Mouse (Mus musculus): Measurements from ENCODE around the gene Trp53rka.
A peak's percentile ranks its signal among the peaks of the same experiment; 100 is the strongest.
"Not testable (repeated sequence)": the region's sequence is repeated elsewhere in the genome, so short reads cannot be mapped to it uniquely, and the experiment has no call there.

The Trp53rka gene

DNA sequence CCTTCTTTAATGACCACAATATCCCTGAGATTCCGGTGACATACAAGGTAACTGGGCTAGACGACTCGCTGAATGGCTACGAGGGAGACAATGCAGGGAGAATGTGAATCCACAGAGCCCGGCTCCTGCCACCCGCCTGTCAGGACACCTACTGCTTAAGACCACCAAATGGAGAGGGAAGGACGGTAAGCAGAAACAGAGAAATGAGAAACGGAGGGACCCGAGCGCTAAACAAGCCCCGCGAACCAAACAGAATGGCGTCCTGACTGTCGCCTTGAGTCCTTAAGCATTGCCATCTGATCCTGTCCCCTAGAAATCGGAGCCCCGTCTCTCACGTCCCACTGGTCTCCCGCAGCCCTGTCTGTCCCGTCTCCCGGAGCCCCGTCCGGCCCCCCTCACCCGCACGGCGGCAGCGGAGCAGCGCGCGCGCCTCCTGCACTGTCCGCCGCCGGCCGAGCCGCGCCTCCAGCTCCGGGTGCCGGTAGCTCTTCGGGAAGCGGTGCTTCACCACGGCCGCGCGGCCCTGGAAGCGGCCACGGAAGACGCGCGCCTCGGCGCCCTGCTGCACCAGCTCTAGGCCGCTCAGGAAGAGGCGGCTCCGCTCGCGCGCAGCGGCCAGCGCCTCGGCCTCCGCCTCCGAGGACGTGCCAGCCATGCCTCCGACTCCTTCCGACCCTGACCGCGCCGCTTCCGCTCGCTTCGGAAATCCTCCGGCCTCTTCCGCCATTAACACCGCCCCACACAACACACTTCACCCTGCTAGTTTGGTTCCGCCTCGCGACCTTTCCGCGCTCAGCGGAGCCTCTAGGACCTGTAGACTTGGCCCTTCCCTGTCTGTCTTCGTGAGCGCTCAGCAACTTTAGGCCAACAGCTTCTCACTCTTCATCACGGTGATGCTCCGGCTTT lies at the start of gene Trp53rka:
TSS of gene Trp53rka (minus strand) at position 677 of the 906 bp plus-strand sequence.
- H3K27me3 ChIP-seq (ENCODE audit: insufficient read depth, low read length) = peaks cover 16% of the 10 kb centered on the region
- peak within 1 kb of the TSS; percentile 88 for H3K4me3 ChIP-seq (replicated peaks; ENCODE audit: low read length)
- peaks cover 26% of the 10 kb centered on the region for H3K4me1 ChIP-seq (replicated peaks; ENCODE audit: low read depth, low read length)
- 0 out of 2 replicates have a peak, but pooled peaks cover 4% of the 10 kb centered on the region for H3K9me3 ChIP-seq (ENCODE audit: low read length)
- no peak for TF ChIP-seq POU5F1 (IDR thresholded peaks at IDR 0.05; ENCODE audit: borderline replicate concordance, low read length)
- no peak for TF ChIP-seq NANOG (IDR thresholded peaks at IDR 0.05; ENCODE audit: borderline replicate concordance, low read length)
- no peak for TF ChIP-seq CTCF (conservative IDR thresholded peaks at IDR 0.05; ENCODE audit: low read length)
- H3K36me3 ChIP-seq (ENCODE audit: insufficient read depth, low read length) = peaks cover 33% of the 10 kb centered on the region

DNA sequence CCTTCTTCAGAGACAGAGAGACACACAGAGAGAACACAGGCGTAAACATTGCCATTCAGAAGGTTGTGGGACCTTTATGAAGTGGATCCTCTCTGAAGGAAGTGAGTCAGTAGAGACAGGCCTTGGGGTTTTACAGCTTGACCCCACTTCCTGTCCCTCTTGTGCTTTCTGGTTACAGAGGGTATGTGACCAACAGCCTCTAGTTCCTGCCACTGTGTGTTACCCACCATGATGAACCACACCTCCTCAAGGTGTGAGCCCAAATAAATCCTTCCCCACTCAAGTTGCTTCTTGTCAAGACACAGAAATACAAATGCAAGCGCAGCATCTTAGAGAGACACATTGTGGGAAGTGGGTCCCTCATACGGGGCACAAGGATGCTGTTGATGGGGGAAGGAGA lies 47.9 kb upstream of the Trp53rka start:
- Histone ChIP-seq H3K27me3 (ENCODE audit: insufficient read depth, low read length) (peaks cover 37% of the 10 kb centered on the region), H3K9me3 (ENCODE audit: low read length) (peaks cover 5% of the 10 kb centered on the region; the same call in 1 of the 2 replicates), H3K36me3 (ENCODE audit: insufficient read depth, low read length) (no peaks in the 10 kb centered on the region), H3K4me3 (replicated peaks; ENCODE audit: low read length) (no peak overlapping the region), H3K4me1 (replicated peaks; ENCODE audit: low read depth, low read length) (peaks cover 10% of the 10 kb centered on the region)
- TF ChIP-seq POU5F1 (IDR thresholded peaks at IDR 0.05; ENCODE audit: borderline replicate concordance, low read length) (no peak), CTCF (conservative IDR thresholded peaks at IDR 0.05; ENCODE audit: low read length) (no peak), NANOG (IDR thresholded peaks at IDR 0.05; ENCODE audit: borderline replicate concordance, low read length) (no peak)

DNA sequence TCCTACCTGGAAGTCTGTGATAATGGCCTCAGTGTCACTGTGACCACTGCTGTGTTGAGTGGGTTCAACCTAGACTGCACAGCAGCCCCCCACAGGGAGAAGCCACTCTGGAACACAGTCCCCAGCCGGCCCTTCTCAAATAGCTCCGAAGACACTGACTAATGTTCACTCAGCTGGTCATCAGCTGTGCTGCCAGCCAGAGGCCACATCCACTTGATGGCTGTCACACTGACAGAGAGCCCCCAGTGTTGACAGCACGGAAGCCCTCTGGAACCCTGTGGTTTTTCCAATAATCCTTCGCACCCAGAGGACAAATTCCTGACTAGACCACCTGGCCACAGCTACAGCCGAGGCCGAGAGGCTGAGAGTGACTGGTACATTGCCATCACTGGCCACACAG lies 40.7 kb upstream of the Trp53rka start:
- H3K27me3 ChIP-seq (ENCODE audit: insufficient read depth, low read length) = peaks cover 16% of the 10 kb centered on the region; the same call in 1 of the 2 replicates
- TF ChIP-seq NANOG (IDR thresholded peaks at IDR 0.05; ENCODE audit: borderline replicate concordance, low read length) (no peak), CTCF (conservative IDR thresholded peaks at IDR 0.05; ENCODE audit: low read length) (no peak), POU5F1 (IDR thresholded peaks at IDR 0.05; ENCODE audit: borderline replicate concordance, low read length) (no peak)
- no peak overlapping the region for H3K4me3 ChIP-seq (replicated peaks; ENCODE audit: low read length)
- H3K36me3 ChIP-seq (ENCODE audit: insufficient read depth, low read length) = no peaks in the 10 kb centered on the region
- no peaks in the 10 kb centered on the region for H3K4me1 ChIP-seq (replicated peaks; ENCODE audit: low read depth, low read length)
- peaks cover 5% of the 10 kb centered on the region; the same call in 1 of the 2 replicates for H3K9me3 ChIP-seq (ENCODE audit: low read length)

DNA sequence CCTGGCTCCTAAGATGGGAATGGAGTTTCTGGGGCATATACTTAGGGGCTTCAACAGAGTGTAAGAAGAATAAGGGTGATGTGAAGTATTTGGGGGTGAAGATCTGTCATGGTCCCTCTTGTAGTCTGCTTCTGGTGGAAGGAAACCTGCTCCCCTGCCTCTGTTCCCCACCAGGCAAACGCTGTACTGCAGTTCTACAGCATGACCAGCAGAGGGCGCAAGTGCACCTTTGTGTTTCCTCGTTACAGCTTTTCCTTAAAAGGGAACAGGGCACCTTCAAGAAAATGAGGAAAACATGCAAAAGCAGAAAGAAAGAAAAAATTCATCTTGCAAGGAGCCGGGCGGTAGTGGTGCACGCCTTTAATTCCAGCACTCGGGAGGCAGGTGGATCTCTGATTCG lies 36.0 kb upstream of the Trp53rka start:
- no peaks in the 10 kb centered on the region for H3K36me3 ChIP-seq (ENCODE audit: insufficient read depth, low read length)
- TF ChIP-seq POU5F1 (IDR thresholded peaks at IDR 0.05; ENCODE audit: borderline replicate concordance, low read length) (no peak), CTCF (conservative IDR thresholded peaks at IDR 0.05; ENCODE audit: low read length) (peak; percentile 96), NANOG (IDR thresholded peaks at IDR 0.05; ENCODE audit: borderline replicate concordance, low read length) (no peak)

DNA sequence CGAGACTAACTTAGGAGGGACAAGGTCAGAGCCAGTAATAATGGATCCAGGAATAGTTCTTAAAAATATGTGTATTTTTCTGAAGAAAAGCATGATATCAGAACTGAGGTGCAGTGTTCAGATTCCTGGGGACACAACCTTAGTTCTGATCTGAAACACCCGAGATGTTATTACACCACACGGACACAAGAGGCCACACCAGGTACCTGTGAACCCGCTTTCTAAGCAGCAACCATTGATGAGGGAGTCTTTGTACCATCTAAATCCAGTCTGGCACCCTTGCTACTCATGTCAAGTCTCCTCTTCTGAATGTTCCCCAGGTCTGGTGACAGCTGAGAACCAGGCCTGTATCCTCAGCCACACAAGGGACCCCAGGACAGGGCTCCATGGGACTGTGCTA lies 32.5 kb upstream of the Trp53rka start:
- Histone ChIP-seq H3K36me3 (ENCODE audit: insufficient read depth, low read length) (no peaks in the 10 kb centered on the region), H3K9me3 (ENCODE audit: low read length) (peaks cover 12% of the 10 kb centered on the region), H3K27me3 (ENCODE audit: insufficient read depth, low read length) (peaks cover 42% of the 10 kb centered on the region), H3K4me3 (replicated peaks; ENCODE audit: low read length) (no peak overlapping the region), H3K4me1 (replicated peaks; ENCODE audit: low read depth, low read length) (0 out of 2 replicates have a peak, but pooled peaks cover under 1% of the 10 kb centered on the region)
- TF ChIP-seq CTCF (conservative IDR thresholded peaks at IDR 0.05; ENCODE audit: low read length) = peak; percentile 24
- TF ChIP-seq NANOG (IDR thresholded peaks at IDR 0.05; ENCODE audit: borderline replicate concordance, low read length) = no peak

More for the DNA sequence above, 36.0 kb upstream of the Trp53rka start:
- Histone ChIP-seq H3K4me3 (replicated peaks; ENCODE audit: low read length) (no peak overlapping the region), H3K27me3 (ENCODE audit: insufficient read depth, low read length) (peaks cover 25% of the 10 kb centered on the region), H3K4me1 (replicated peaks; ENCODE audit: low read depth, low read length) (no peaks in the 10 kb centered on the region), H3K9me3 (ENCODE audit: low read length) (no peaks in the 10 kb centered on the region)

DNA sequence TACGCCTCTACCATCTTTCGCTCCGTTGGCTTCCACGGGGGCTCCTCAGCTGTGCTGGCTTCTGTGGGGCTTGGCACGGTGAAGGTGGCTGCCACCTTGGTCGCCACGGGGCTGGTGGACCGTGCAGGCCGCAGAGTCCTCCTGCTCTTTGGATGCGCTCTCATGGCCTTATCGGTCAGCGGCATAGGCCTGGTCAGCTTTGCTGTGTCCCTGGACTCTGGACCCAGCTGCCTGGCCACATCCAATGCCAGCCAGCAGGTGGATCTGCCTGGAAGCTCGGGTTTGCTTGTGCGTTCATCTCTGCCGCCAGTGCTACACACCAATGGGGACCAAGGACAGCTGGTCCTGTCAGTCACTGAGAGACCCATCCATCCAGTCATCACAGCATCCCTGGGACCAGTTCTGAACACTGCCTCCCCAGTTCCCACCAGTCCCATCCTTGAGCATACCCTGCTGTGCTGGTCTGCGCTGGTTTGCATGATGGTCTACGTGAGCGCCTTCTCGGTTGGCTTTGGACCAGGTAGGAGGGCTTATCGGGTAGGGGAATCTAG lies 22.1 kb upstream of the Trp53rka start:
- H3K4me1 ChIP-seq (replicated peaks; ENCODE audit: low read depth, low read length) = peaks cover 15% of the 10 kb centered on the region
- H3K4me3 ChIP-seq (replicated peaks; ENCODE audit: low read length) = no peak overlapping the region
- TF ChIP-seq POU5F1 (IDR thresholded peaks at IDR 0.05; ENCODE audit: borderline replicate concordance, low read length) (no peak), CTCF (conservative IDR thresholded peaks at IDR 0.05; ENCODE audit: low read length) (no peak), NANOG (IDR thresholded peaks at IDR 0.05; ENCODE audit: borderline replicate concordance, low read length) (no peak)
- H3K36me3 ChIP-seq (ENCODE audit: insufficient read depth, low read length) = no peaks in the 10 kb centered on the region
- peaks cover 42% of the 10 kb centered on the region for H3K27me3 ChIP-seq (ENCODE audit: insufficient read depth, low read length)
- no peaks in the 10 kb centered on the region for H3K9me3 ChIP-seq (ENCODE audit: low read length)

DNA sequence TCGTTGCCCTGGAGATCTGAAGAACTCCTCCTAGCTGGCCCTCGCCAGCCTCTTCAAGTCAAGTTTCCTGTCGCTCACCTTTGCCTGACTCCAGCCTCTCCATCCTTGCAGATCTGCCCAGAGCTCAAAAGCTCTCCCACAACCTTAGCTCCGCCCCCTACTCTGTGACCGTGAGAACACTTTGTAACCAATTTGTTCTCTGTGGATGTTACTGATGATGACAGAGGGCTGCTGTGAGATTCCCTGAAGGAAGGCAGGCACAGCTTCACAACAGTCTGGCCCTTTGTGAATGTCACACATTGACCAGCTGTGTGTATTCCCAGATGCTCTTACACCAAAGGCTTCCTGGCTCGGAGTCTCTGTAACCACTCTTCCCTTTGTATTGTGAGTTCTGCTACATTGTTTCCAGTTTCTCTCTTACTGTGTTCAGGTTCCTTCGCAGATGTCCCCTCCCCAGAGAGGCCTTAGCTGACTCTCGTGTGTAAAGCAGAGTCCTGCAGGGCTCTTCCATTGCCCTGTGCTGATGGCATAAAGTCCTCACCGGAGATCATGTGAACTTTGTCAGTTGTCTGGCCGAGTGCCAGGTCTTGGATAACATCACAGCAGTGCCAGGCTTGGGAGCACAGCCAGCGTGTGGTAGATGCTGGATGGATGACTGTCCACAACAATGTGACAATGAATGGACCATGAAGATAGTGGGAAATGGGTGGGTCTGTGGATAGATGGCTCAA lies 19.9 kb upstream of the Trp53rka start:
- Histone ChIP-seq H3K4me1 (replicated peaks; ENCODE audit: low read depth, low read length) (peaks cover 16% of the 10 kb centered on the region), H3K4me3 (replicated peaks; ENCODE audit: low read length) (no peak overlapping the region), H3K27me3 (ENCODE audit: insufficient read depth, low read length) (peaks cover 50% of the 10 kb centered on the region), H3K36me3 (ENCODE audit: insufficient read depth, low read length) (no peaks in the 10 kb centered on the region), H3K9me3 (ENCODE audit: low read length) (no peaks in the 10 kb centered on the region)
- TF ChIP-seq CTCF (conservative IDR thresholded peaks at IDR 0.05; ENCODE audit: low read length) (no peak), POU5F1 (IDR thresholded peaks at IDR 0.05; ENCODE audit: borderline replicate concordance, low read length) (no peak), NANOG (IDR thresholded peaks at IDR 0.05; ENCODE audit: borderline replicate concordance, low read length) (no peak)

DNA sequence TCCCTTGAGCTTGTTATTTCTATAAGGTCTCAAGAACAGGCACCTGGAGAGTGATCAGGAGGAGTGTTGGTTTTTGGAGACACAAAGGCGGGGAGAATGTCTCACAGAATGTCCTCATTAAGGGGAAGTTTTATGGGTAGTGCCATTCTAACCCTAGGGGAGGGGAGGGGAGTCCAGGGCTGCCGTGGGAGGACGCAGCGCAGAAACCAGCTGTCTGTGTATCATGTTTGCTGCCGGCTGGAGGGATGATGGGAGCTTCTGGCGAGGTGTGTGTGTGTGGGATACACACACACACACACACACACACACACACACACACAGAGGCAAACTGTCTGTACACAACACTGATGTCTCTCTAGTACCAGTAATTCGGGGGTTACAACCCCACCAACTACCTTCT lies 19.3 kb upstream of the Trp53rka start:
- Histone ChIP-seq H3K36me3 (ENCODE audit: insufficient read depth, low read length) (no peaks in the 10 kb centered on the region), H3K9me3 (ENCODE audit: low read length) (no peaks in the 10 kb centered on the region), H3K4me3 (replicated peaks; ENCODE audit: low read length) (no peak overlapping the region), H3K27me3 (ENCODE audit: insufficient read depth, low read length) (peaks cover 44% of the 10 kb centered on the region), H3K4me1 (replicated peaks; ENCODE audit: low read depth, low read length) (peaks cover 16% of the 10 kb centered on the region)
- TF ChIP-seq NANOG (IDR thresholded peaks at IDR 0.05; ENCODE audit: borderline replicate concordance, low read length) (no peak), CTCF (conservative IDR thresholded peaks at IDR 0.05; ENCODE audit: low read length) (no peak), POU5F1 (IDR thresholded peaks at IDR 0.05; ENCODE audit: borderline replicate concordance, low read length) (no peak)

DNA sequence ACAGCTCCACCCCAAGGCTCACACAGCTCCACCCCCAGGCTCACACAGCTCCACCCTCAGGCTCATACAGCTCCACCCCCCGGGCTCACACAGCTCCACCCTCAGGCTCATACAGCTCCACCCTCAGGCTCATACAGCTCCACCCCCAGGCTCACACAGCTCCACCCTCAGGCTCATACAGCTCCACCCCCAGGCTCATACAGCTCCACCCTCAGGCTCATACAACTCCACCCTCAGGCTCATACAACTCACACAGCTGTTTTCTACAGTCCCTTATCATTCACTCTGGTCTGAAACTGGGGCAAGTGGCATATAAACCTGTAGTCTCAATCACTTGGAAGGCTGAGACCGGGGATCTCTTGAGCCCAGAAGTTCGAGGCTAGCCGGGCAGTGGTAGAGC lies 18.4 kb upstream of the Trp53rka start:
- H3K9me3 ChIP-seq (ENCODE audit: low read length); H3K36me3 ChIP-seq (ENCODE audit: insufficient read depth, low read length); H3K4me3 ChIP-seq (replicated peaks; ENCODE audit: low read length): not testable (repeated sequence)
- Histone ChIP-seq H3K4me1 (replicated peaks; ENCODE audit: low read depth, low read length) (peaks cover 16% of the 10 kb centered on the region), H3K27me3 (ENCODE audit: insufficient read depth, low read length) (peaks cover 37% of the 10 kb centered on the region)

DNA sequence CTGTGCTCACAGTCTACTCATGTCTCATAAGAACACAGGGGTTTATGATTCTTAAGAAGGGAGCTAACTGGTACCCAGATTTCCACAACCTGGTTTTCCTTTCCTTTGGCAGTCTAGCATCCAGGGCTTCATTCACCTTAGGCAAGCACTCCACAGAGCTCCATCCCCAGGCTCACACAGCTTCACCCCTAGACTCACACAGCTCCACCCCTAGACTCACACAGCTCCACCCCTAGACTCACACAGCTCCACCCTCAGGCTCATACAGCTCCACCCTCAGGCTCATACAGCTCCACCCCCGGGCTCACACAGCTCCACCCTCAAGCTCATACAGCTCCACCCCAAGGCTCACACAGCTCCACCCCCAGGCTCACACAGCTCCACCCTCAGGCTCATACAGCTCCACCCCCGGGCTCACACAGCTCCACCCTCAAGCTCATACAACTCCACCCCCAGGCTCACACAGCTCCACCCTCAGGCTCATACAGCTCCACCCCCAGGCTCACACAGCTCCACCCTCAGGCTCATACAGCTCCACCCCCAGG lies 17.9 kb upstream of the Trp53rka start:
- not testable (repeated sequence) for H3K4me3 ChIP-seq (replicated peaks; ENCODE audit: low read length); H3K36me3 ChIP-seq (ENCODE audit: insufficient read depth, low read length); H3K9me3 ChIP-seq (ENCODE audit: low read length)
- peaks cover 16% of the 10 kb centered on the region for H3K4me1 ChIP-seq (replicated peaks; ENCODE audit: low read depth, low read length)
- H3K27me3 ChIP-seq (ENCODE audit: insufficient read depth, low read length) = peaks cover 37% of the 10 kb centered on the region

Measured in E14TG2a.4 (cell line).